Mouse (Mus musculus) ovary, postnatal 10 days (tissue): ENCODE data around the gene Npy2r.

Source experiments
- DNase-seq: peaks from one replicate; pipeline ENCODE4 v3.0.0; 2022; ENCODE audit warnings: low spot score

The Npy2r gene

DNA sequence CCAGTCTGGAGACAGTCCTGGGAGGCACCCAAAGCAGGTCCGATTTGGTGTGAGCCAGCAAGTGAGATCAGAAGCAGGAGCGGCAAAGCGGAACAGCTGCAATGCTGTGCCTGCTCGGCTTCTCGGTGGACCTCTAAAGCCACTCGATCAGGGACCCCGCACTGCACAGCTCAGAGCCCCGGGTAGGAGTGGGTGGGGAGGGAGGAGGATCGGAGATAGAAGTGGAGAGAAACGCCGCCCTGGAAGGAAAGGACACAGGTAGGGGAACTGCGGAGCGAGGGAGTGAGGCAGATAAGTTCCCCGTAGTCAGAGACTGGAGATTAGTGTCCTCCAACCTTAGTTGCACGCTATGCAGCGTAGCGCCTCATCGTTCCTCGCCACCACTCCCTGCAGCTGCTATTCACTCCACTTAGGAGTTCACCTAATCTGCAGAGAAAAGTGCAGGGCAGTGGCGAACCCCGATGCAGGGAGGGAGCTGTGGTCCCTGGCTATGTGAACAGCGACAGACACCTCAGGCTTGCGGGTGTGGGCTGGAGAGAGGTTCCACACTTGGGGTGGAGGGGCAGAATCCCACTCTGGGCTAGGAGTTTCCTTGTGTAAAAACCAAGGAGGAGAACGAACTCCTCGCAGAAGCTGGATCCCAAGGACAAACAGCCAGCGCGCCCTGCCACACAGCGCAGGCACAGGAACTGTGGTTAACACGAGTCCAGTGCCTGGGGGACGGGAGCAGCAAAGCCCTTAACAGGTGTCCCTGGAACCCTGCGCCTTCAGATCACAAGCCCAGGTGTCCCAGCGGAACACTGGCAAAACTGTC is at the start of gene Npy2r:
Gene Npy2r, minus strand, starts transcription at position 177 of the 814 bp plus-strand sequence.
- no peak for DNase-seq

DNA sequence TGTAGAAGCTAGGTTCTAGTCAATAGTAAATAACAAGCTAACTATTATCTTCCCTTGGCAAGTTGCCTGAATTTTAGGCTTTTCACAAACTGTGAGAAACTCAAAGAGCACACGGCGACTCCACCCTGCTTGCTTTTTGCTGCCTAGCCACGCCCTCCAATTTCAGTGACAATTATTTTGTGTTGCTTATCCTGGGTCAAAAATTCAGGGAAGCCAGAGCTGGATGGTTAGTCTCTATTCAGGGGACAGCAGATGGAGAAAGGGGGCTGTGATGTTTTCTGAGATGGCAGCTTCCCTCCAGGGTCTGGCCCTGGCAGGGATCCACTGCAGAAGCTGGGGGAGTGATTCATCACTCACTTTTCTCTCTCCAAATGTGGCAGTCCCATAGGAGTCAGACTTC is 9.9 kb upstream of the Npy2r start:
- no peak for DNase-seq

DNA sequence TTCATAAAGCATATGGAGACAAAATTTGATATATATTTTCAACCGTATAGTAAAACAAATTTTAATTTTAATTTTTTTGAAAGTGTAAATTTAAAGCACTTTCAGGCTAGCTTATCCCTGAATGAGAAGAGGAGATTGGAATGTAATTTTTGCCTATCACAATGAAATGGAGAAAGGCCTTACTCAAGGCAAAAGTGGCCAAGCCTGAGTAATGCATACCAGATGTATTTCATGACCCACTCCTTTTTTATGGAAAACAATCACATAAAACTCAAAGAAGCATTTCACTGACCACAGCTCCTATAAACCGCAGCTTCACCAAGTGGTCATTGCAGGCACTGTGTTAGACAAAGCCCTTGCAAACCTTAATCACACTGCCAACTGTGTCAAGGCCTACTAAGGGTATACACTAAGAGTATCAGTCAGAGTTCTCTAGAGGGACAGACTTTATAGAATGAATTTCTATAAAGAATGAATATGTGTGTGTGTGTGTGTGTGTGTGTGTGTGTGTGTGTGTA is 8.5 kb upstream of the Npy2r start:
- DNase-seq = no peak

DNA sequence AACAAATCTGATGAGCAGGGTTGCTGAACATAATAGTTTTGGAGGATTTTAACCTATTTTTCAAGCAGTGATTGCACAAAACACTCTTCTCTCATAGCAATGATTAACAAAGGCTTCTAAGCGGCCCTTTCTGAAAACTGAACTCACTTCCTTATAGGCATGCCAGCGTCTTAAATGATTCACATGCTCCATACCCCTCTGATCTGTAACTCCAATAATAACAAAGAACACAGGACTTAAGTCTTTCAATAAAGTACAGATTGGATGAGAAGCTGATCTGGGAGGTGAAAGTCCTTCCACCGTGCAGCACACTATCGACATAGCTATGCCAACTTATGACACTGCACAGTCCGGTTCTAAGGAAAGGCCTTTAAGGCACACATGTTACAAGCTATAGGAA is 2.0 kb upstream of the Npy2r start:
- no peak for DNase-seq

DNA sequence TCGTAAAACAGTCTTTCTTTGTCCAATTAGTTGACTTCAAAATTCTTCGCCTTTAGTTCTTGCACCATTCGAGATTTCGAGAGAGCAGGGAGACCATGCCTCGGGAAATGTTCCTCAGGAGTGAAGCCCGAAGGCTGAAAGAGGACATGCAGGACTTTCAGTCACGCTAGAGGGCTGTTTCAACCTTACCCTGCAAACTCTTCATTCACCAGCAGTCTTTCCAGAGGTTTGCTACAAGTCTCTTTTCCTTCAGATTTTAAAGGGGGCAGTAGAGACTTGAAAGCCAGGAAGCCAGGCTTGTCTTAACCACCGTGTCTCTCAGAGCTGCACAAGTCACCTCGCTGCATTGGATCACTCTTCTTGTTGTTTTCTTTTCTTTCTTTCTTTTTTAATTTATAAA is 869 bp upstream of the Npy2r start:
- no peak for DNase-seq

DNA sequence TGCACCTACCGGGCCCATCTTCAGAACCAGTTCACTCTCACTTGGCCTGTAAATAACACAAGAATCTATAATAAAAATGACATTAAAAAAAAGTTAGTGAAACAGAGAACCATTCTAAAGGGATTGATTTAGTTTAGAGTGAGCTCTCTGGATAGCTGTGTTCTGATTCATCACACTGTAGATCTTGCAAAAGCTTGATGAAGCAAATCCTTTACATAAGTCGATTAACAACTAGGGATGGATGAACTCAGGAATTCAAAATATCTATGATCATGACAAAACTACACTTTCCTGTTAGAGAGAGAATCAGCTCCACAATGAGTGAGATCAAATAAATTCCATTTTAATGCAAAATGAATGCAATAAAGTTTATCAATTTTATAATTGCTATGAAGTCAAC is 6.4 kb downstream of the Npy2r start:
- no peak for DNase-seq

DNA sequence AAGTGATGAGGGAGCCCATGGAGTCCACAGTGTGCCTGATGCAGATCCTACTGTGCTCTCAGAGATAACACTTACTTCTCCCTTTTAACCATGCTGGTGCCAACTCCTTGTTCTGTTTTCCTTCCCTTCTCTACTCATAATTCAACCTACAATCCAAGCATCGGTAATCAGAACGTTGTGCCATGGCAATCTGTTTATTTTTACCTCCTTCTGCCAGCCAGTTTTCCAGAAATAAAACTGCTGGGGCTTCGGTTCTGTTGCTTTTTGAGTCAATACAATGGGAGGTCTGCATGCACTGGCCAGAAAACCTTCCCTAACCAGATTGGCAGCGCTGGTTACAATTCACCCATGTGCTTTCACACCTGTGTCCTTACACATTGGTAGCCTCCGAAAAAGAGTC is 7.9 kb downstream of the Npy2r start:
- DNase-seq = no peak

DNA sequence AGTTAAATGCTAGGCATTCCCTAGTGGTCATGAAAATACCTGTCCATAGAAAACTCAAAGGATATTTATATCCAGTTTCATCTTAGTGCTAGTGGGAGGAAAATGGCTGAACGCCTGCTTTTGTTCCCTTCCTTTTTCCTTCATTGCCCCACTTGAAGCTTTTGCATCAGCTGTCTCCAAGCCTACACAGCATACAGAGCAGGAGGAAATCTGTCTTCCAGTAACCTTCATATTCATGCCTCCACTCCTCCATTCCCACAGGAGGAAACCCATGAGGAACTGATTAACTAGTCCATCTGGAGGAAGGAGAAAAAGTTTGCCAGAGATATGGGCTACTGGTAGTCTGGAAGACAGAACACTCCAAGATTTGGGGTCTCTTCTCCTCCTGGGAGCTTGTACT is 23.1 kb downstream of the Npy2r start:
- DNase-seq = no peak

DNA sequence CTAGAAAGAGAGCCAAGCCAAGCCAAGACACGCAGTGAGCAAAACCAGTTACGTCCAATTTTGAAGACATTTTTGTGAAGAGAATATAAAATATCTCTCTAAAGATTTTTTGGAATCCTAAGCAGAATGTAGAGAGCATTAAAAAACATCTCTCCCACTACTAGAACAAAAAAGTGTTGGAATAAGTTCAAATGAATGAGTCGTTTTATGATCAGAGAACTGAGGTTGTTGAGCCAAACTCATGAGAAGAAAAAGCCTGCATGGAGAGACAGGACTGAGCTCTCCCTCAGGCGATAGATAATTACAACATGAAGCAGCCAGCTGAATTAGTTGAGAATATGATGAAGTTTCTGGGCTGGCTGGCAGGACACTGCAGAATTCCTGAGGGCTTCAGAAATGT is 49.9 kb downstream of the Npy2r start:
- DNase-seq = no peak
